Mouse (Mus musculus) neural tube, embryonic 13.5 days (tissue): ENCODE results near the gene Npepps. TPM values are rescaled to one million over a fixed set of nuclear protein-coding genes. Genes with fewer than 3 reads are reported as not detected.
A peak's percentile ranks its signal among the peaks of the same experiment; 100 is the strongest.
"Not testable (repeated sequence)": the region's sequence is repeated elsewhere in the genome, so short reads cannot be mapped to it uniquely, and the experiment has no call there.

ENCODE experiments used
- ATAC-seq: fragments of 200-750 bp; cut with Nextera tagmentation; 2 replicates; pipeline ENCODE4 v1.8.0; 2017; ENCODE audit warnings: low read depth, mild to moderate bottlenecking, moderate TSS enrichment, moderate library complexity
- H3K27ac ChIP-seq: fragments of 300-500 bp; sonication (generic); replicated peaks from 2 replicates; pipeline ENCODE4 v1.5.1; 2015; ENCODE audit warnings: moderate library complexity, mild to moderate bottlenecking, inconsistent platforms
- H3K27me3 ChIP-seq: fragments of 300-500 bp; sonication (generic); 2 replicates; pipeline ENCODE4 v1.6.1; 2015; ENCODE audit warnings: mild to moderate bottlenecking, inconsistent platforms
- H3K36me3 ChIP-seq: fragments of 300-500 bp; sonication (generic); 2 replicates; pipeline ENCODE4 v1.6.1; 2015; ENCODE audit warnings: mild to moderate bottlenecking, inconsistent platforms
- H3K4me1 ChIP-seq: fragments of 300-500 bp; sonication (generic); replicated peaks from 2 replicates; pipeline ENCODE4 v1.6.1; 2015; ENCODE audit warnings: inconsistent platforms
- H3K4me2 ChIP-seq: fragments of 300-500 bp; sonication (generic); 2 replicates; pipeline ENCODE4 v1.6.1; 2015; ENCODE audit warnings: inconsistent platforms, mild to moderate bottlenecking, moderate library complexity
- H3K4me3 ChIP-seq: fragments of 300-500 bp; sonication (generic); 2 replicates; pipeline ENCODE4 v1.5.1; 2015; ENCODE audit warnings: mild to moderate bottlenecking, inconsistent platforms
- H3K9ac ChIP-seq: fragments of 300-500 bp; sonication (generic); 2 replicates; pipeline ENCODE4 v1.6.1; 2015; ENCODE audit warnings: moderate library complexity, mild to moderate bottlenecking, inconsistent platforms
- H3K9me3 ChIP-seq: fragments of 300-500 bp; sonication (generic); 2 replicates; pipeline ENCODE4 v1.6.1; 2016; ENCODE audit warnings: inconsistent platforms
- WGBS: fragments of 180-500 bp; shearing (Covaris S2); methylation state at CpG from one replicate; pipeline ENCODE4 v1.1.7; 2015; 5-methylcytosine and 5-hydroxymethylcytosine counted together
- polyA plus RNA-seq: library from polyadenylated mRNA; unstranded; fragments of >200 nt; fragmentation: Nextera tagmentation; extraction: Ambion mirVana; gene quantifications from 2 replicates; pipeline ENCODE4 v1.2.1, GENCODE M21; 2015

The Npepps gene
- polyA plus RNA-seq: 130 TPM in 2 replicates

- H3K27me3 ChIP-seq: no peaks in the 10 kb centered on the region
- H3K4me2 ChIP-seq: peak within 1 kb of the TSS; percentile 82
- peaks cover 32% of the 10 kb centered on the region for H3K4me1 ChIP-seq
- H3K9ac ChIP-seq: peak within 1 kb of the TSS; percentile 99
- no peaks in the 10 kb centered on the region for H3K9me3 ChIP-seq
- H3K36me3 ChIP-seq: no peaks in the 10 kb centered on the region
- peak within 1 kb of the TSS; percentile 99 for H3K27ac ChIP-seq
- peak within 1 kb of the TSS; percentile 100 for H3K4me3 ChIP-seq
- WGBS: under 1% methylated on average over 42 of the region's 83 CpGs
- ATAC-seq: peak; percentile 76
These were observed at the start of gene Npepps for GRCm38 (mm10) chr11:97280216-97280861. TSS of gene Npepps (minus strand) at chr11:97280638.

- 27% methylated on average over 9 of the region's 9 CpGs for WGBS
- ATAC-seq: no peak
- no peak overlapping the region for H3K4me2 ChIP-seq
These were observed 47.7 kb upstream of the Npepps start for GRCm38 (mm10) chr11:97328148-97328547.

GRCm38 (mm10) chr11:97325224-97325623 lies 44.8 kb upstream of the Npepps start:
- Histone ChIP-seq H3K4me3 (no peak overlapping the region), H3K4me1 (no peaks in the 10 kb centered on the region), H3K27ac (no peak overlapping the region), H3K36me3 (peaks cover 72% of the 10 kb centered on the region), H3K9me3 (no peaks in the 10 kb centered on the region), H3K9ac (no peak overlapping the region), H3K27me3 (no peaks in the 10 kb centered on the region), H3K4me2 (no peak overlapping the region)
- no peak for ATAC-seq
- WGBS: 74% methylated on average over 1 of the region's 1 CpGs

More at GRCm38 (mm10) chr11:97328148-97328547, 47.7 kb upstream of the Npepps start:
- H3K9me3 ChIP-seq: no peaks in the 10 kb centered on the region
- 0 out of 2 replicates have a peak, but pooled peaks cover 14% of the 10 kb centered on the region for H3K4me1 ChIP-seq
- H3K4me3 ChIP-seq: no peak overlapping the region
- H3K27ac ChIP-seq: no peak overlapping the region
- no peaks in the 10 kb centered on the region for H3K27me3 ChIP-seq
- H3K36me3 ChIP-seq: peaks cover 61% of the 10 kb centered on the region
- H3K9ac ChIP-seq: no peak overlapping the region

- not testable (repeated sequence) for H3K27me3 ChIP-seq, H3K9me3 ChIP-seq, H3K4me3 ChIP-seq, ATAC-seq, H3K9ac ChIP-seq, H3K4me2 ChIP-seq, H3K4me1 ChIP-seq, H3K27ac ChIP-seq
- WGBS: 81% methylated on average over 8 of the region's 8 CpGs
- H3K36me3 ChIP-seq: peaks cover 53% of the 10 kb centered on the region
These were observed 41.6 kb upstream of the Npepps start for GRCm38 (mm10) chr11:97321894-97322600.

- H3K9ac ChIP-seq: no peak overlapping the region
- no peak overlapping the region for H3K27ac ChIP-seq
- ATAC-seq: no peak
- no peaks in the 10 kb centered on the region for H3K27me3 ChIP-seq
- no peak overlapping the region for H3K4me3 ChIP-seq
- peaks cover 7% of the 10 kb centered on the region for H3K4me1 ChIP-seq
- peaks cover 44% of the 10 kb centered on the region for H3K36me3 ChIP-seq
- H3K9me3 ChIP-seq: no peaks in the 10 kb centered on the region
- H3K4me2 ChIP-seq: no peak overlapping the region
- WGBS: 96% methylated on average over 8 of the region's 8 CpGs
These were observed 40.8 kb upstream of the Npepps start for GRCm38 (mm10) chr11:97321197-97321596.

GRCm38 (mm10) chr11:97315504-97316503 lies 35.4 kb upstream of the Npepps start, which contains the start of gene Mrpl45:
TSS of gene Mrpl45 (plus strand) at chr11:97315716.
- peaks cover 5% of the 10 kb centered on the region; the same call in 1 of the 2 replicates for H3K36me3 ChIP-seq
- peak; percentile 96 for ATAC-seq
- no peaks in the 10 kb centered on the region for H3K9me3 ChIP-seq
- peaks cover 20% of the 10 kb centered on the region for H3K4me1 ChIP-seq
- under 1% methylated on average over 50 of the region's 50 CpGs for WGBS
- H3K27me3 ChIP-seq: 0 out of 2 replicates have a peak, but pooled peaks cover 2% of the 10 kb centered on the region
- H3K9ac ChIP-seq: peak within 1 kb of the TSS; percentile 74
- H3K4me2 ChIP-seq: peak within 1 kb of the TSS; percentile 61
- H3K4me3 ChIP-seq: peak within 1 kb of the TSS; percentile 57
- H3K27ac ChIP-seq: peak within 1 kb of the TSS; percentile 80

- Histone ChIP-seq H3K9ac (peak overlapping the region; percentile 50; the same call in 1 of the 2 replicates), H3K27ac (peak overlapping the region; percentile 54; the same call in 1 of the 2 replicates), H3K9me3 (no peaks in the 10 kb centered on the region), H3K4me1 (peaks cover 28% of the 10 kb centered on the region), H3K4me3 (peak overlapping the region; percentile 57), H3K36me3 (peaks cover 5% of the 10 kb centered on the region; the same call in 1 of the 2 replicates), H3K4me2 (peak overlapping the region; percentile 45), H3K27me3 (0 out of 2 replicates have a peak, but pooled peaks cover 2% of the 10 kb centered on the region)
- WGBS: 50% methylated on average over 8 of the region's 8 CpGs
- ATAC-seq: 0 out of 2 replicates have a peak, but pooled peaks have one; percentile 2
These were observed 34.5 kb upstream of the Npepps start for GRCm38 (mm10) chr11:97314751-97315503.

- Histone ChIP-seq H3K9me3 (no peaks in the 10 kb centered on the region), H3K9ac (no peak overlapping the region), H3K4me1 (peaks cover 35% of the 10 kb centered on the region), H3K27me3 (peaks cover 6% of the 10 kb centered on the region; the same call in 1 of the 2 replicates), H3K4me2 (no peak overlapping the region), H3K36me3 (peaks cover 2% of the 10 kb centered on the region; the same call in 1 of the 2 replicates), H3K4me3 (no peak overlapping the region), H3K27ac (no peak overlapping the region)
- WGBS: 97% methylated on average over 3 of the region's 3 CpGs
- no peak for ATAC-seq
These were observed 33.7 kb upstream of the Npepps start for GRCm38 (mm10) chr11:97314110-97314509.

GRCm38 (mm10) chr11:97312871-97313270 lies 32.4 kb upstream of the Npepps start:
- WGBS: 93% methylated on average over 1 of the region's 1 CpGs
- not testable (repeated sequence) for ATAC-seq, H3K9me3 ChIP-seq, H3K27me3 ChIP-seq, H3K4me3 ChIP-seq, H3K9ac ChIP-seq, H3K4me2 ChIP-seq, H3K36me3 ChIP-seq, H3K27ac ChIP-seq
- peaks cover 35% of the 10 kb centered on the region for H3K4me1 ChIP-seq

GRCm38 (mm10) chr11:97310895-97311631 lies 30.6 kb upstream of the Npepps start:
- WGBS: 5% methylated on average over 18 of the region's 18 CpGs
- peaks cover 6% of the 10 kb centered on the region; the same call in 1 of the 2 replicates for H3K27me3 ChIP-seq
- 0 out of 2 replicates have a peak overlapping the region, but pooled peaks have one; percentile 38 for H3K27ac ChIP-seq
- no peaks in the 10 kb centered on the region for H3K36me3 ChIP-seq
- peak overlapping the region; percentile 17 for H3K4me3 ChIP-seq
- H3K9me3 ChIP-seq: no peaks in the 10 kb centered on the region
- peaks cover 27% of the 10 kb centered on the region for H3K4me1 ChIP-seq
- ATAC-seq: no peak
- H3K9ac ChIP-seq: peak overlapping the region; percentile 44
- peak overlapping the region; percentile 72 for H3K4me2 ChIP-seq
